Mouse (Mus musculus) lung, embryonic 16.5 days (tissue): ENCODE measurements around the gene Srrm1. TPM values are rescaled to one million over a fixed set of nuclear protein-coding genes. Genes with fewer than 3 reads are reported as not detected.

Experiments
- ATAC-seq: fragments of 200-750 bp; cut with Nextera tagmentation; 2 replicates; pipeline ENCODE4 v1.8.0; 2017; ENCODE audit warnings: low read depth, mild to moderate bottlenecking, moderate library complexity
- H3K27ac ChIP-seq: fragments of 300-500 bp; sonication (generic); 2 replicates; pipeline ENCODE4 v1.5.1; 2014; ENCODE audit warnings: mild to moderate bottlenecking, control low read depth, low read length
- H3K27me3 ChIP-seq: fragments of 300-500 bp; sonication (generic); 2 replicates; pipeline ENCODE4 v1.6.1; 2014; ENCODE audit warnings: low read depth, low read length, mixed read lengths; ENCODE audit not compliant: control insufficient read depth, insufficient read depth
- H3K36me3 ChIP-seq: fragments of 300-500 bp; sonication (generic); 2 replicates; pipeline ENCODE4 v1.6.1; 2014; ENCODE audit warnings: low read length; ENCODE audit not compliant: control insufficient read depth, insufficient read depth
- H3K4me1 ChIP-seq: fragments of 300-500 bp; sonication (generic); replicated peaks from 2 replicates; pipeline ENCODE4 v1.6.1; 2014; ENCODE audit warnings: low read length, mixed read lengths; ENCODE audit not compliant: control insufficient read depth, insufficient read depth
- H3K4me2 ChIP-seq: fragments of 300-500 bp; sonication (generic); 2 replicates; pipeline ENCODE4 v1.6.1; 2014; ENCODE audit warnings: low read depth, low read length, control low read depth
- H3K4me3 ChIP-seq: fragments of 300-500 bp; sonication (generic); 2 replicates; pipeline ENCODE4 v1.5.1; 2014; ENCODE audit warnings: mild to moderate bottlenecking, low read length, control low read depth
- H3K9ac ChIP-seq: fragments of 300-500 bp; sonication (generic); 2 replicates; pipeline ENCODE4 v1.6.1; 2014; ENCODE audit warnings: low read length, control low read depth
- H3K9me3 ChIP-seq: fragments of 300-500 bp; sonication (generic); 2 replicates; pipeline ENCODE4 v1.6.1; 2016; ENCODE audit warnings: low read length; ENCODE audit not compliant: control insufficient read depth
- WGBS: fragments of 180-500 bp; shearing (Covaris S2); extraction: QIAGEN DNeasy Blood & Tissue Kit; methylation state at CpG from one replicate; pipeline ENCODE4 v1.1.7; 2014; 5-methylcytosine and 5-hydroxymethylcytosine counted together
- polyA plus RNA-seq: library from polyadenylated mRNA; unstranded; fragments of >200 nt; fragmentation: Nextera tagmentation; extraction: Ambion mirVana; gene quantifications from 2 replicates; pipeline ENCODE4 v1.2.1, GENCODE M21; 2015

The Srrm1 gene
- polyA plus RNA-seq, 1 experiment from 2014 or later = 220 TPM

- Histone ChIP-seq H3K27ac (no peak overlapping the region), H3K36me3 (no peaks in the 10 kb centered on the region), H3K4me2 (no peak overlapping the region), H3K4me3 (no peak overlapping the region), H3K9ac (no peak overlapping the region), H3K4me1 (peaks cover 12% of the 10 kb centered on the region), H3K27me3 (no peaks in the 10 kb centered on the region), H3K9me3 (no peaks in the 10 kb centered on the region)
- 48% methylated on average over 3 of the region's 3 CpGs for WGBS
- no peak for ATAC-seq
Observed at GRCm38 (mm10) chr4:135301166-135301565, 52.0 kb downstream of the Srrm1 start.

GRCm38 (mm10) chr4:135300248-135301041 lies 52.7 kb downstream of the Srrm1 start:
- no peak for ATAC-seq
- Histone ChIP-seq H3K27me3 (no peaks in the 10 kb centered on the region), H3K27ac (no peak overlapping the region), H3K4me1 (peaks cover 12% of the 10 kb centered on the region), H3K4me3 (no peak overlapping the region), H3K9ac (no peak overlapping the region), H3K9me3 (no peaks in the 10 kb centered on the region), H3K4me2 (no peak overlapping the region), H3K36me3 (no peaks in the 10 kb centered on the region)
- 87% methylated on average over 26 of the region's 26 CpGs for WGBS

- H3K9ac ChIP-seq = peak overlapping the region; percentile 25
- no peak overlapping the region for H3K4me2 ChIP-seq
- WGBS = 61% methylated on average over 10 of the region's 10 CpGs
- peak overlapping the region; percentile 79 for H3K27ac ChIP-seq
- H3K4me1 ChIP-seq = peaks cover 12% of the 10 kb centered on the region
- peak; percentile 29; the same call in 1 of the 2 replicates for ATAC-seq
- no peaks in the 10 kb centered on the region for H3K27me3 ChIP-seq
- no peaks in the 10 kb centered on the region; the same call in 1 of the 2 replicates for H3K9me3 ChIP-seq
- H3K36me3 ChIP-seq = no peaks in the 10 kb centered on the region
- H3K4me3 ChIP-seq = no peak overlapping the region
Observed at GRCm38 (mm10) chr4:135298680-135299079, 54.4 kb downstream of the Srrm1 start.

- no peaks in the 10 kb centered on the region for H3K36me3 ChIP-seq
- H3K4me3 ChIP-seq = no peak overlapping the region
- H3K27ac ChIP-seq = peak overlapping the region; percentile 79
- H3K9me3 ChIP-seq = no peaks in the 10 kb centered on the region; the same call in 1 of the 2 replicates
- WGBS = 50% methylated on average over 15 of the region's 15 CpGs
- H3K4me2 ChIP-seq = no peak overlapping the region
- H3K9ac ChIP-seq = peak overlapping the region; percentile 25
- H3K4me1 ChIP-seq = peaks cover 12% of the 10 kb centered on the region
- H3K27me3 ChIP-seq = no peaks in the 10 kb centered on the region
- ATAC-seq = peak; percentile 80
Observed at GRCm38 (mm10) chr4:135297931-135298546, 55.1 kb downstream of the Srrm1 start.

GRCm38 (mm10) chr4:135297146-135297545 lies 56.0 kb downstream of the Srrm1 start:
- no peaks in the 10 kb centered on the region for H3K36me3 ChIP-seq
- H3K9ac ChIP-seq = no peak overlapping the region
- no peak overlapping the region for H3K27ac ChIP-seq
- H3K4me3 ChIP-seq = no peak overlapping the region
- H3K4me2 ChIP-seq = no peak overlapping the region
- no peaks in the 10 kb centered on the region; the same call in 1 of the 2 replicates for H3K9me3 ChIP-seq
- peaks cover 17% of the 10 kb centered on the region for H3K4me1 ChIP-seq
- 75% methylated on average over 7 of the region's 7 CpGs for WGBS
- H3K27me3 ChIP-seq = no peaks in the 10 kb centered on the region
- ATAC-seq = peak; percentile 18; the same call in 1 of the 2 replicates

GRCm38 (mm10) chr4:135296565-135296964 lies 56.6 kb downstream of the Srrm1 start:
- no peak overlapping the region for H3K4me2 ChIP-seq
- H3K9me3 ChIP-seq = no peaks in the 10 kb centered on the region; the same call in 1 of the 2 replicates
- no peak overlapping the region for H3K27ac ChIP-seq
- peaks cover 22% of the 10 kb centered on the region for H3K4me1 ChIP-seq
- no peak overlapping the region for H3K9ac ChIP-seq
- H3K36me3 ChIP-seq = no peaks in the 10 kb centered on the region
- no peak for ATAC-seq
- no peaks in the 10 kb centered on the region for H3K27me3 ChIP-seq
- no peak overlapping the region for H3K4me3 ChIP-seq

GRCm38 (mm10) chr4:135293813-135294212 lies 59.3 kb downstream of the Srrm1 start:
- ATAC-seq = no peak
- no peak overlapping the region for H3K4me3 ChIP-seq
- no peak overlapping the region for H3K4me2 ChIP-seq
- WGBS = 67% methylated on average over 3 of the region's 3 CpGs
- no peak overlapping the region for H3K27ac ChIP-seq
- H3K27me3 ChIP-seq = no peaks in the 10 kb centered on the region
- peaks cover 23% of the 10 kb centered on the region for H3K4me1 ChIP-seq
- H3K36me3 ChIP-seq = no peaks in the 10 kb centered on the region
- H3K9ac ChIP-seq = no peak overlapping the region
- H3K9me3 ChIP-seq = no peaks in the 10 kb centered on the region; the same call in 1 of the 2 replicates

- Histone ChIP-seq H3K27ac (peak overlapping the region; percentile 72), H3K27me3 (no peaks in the 10 kb centered on the region), H3K9me3 (no peaks in the 10 kb centered on the region; the same call in 1 of the 2 replicates), H3K9ac (0 out of 2 replicates have a peak overlapping the region, but pooled peaks have one; percentile 18), H3K4me2 (peak overlapping the region; percentile 41), H3K36me3 (no peaks in the 10 kb centered on the region), H3K4me1 (peaks cover 17% of the 10 kb centered on the region), H3K4me3 (no peak overlapping the region)
- ATAC-seq = peak; percentile 71
- 9% methylated on average over 12 of the region's 12 CpGs for WGBS
Observed at GRCm38 (mm10) chr4:135292477-135293089, 60.5 kb downstream of the Srrm1 start.

GRCm38 (mm10) chr4:135291841-135292240 lies 61.3 kb downstream of the Srrm1 start:
- H3K36me3 ChIP-seq = no peaks in the 10 kb centered on the region
- peak overlapping the region; percentile 41; the same call in 1 of the 2 replicates for H3K4me2 ChIP-seq
- H3K4me3 ChIP-seq = no peak overlapping the region
- H3K9ac ChIP-seq = no peak overlapping the region
- H3K4me1 ChIP-seq = peaks cover 24% of the 10 kb centered on the region
- no peaks in the 10 kb centered on the region for H3K27me3 ChIP-seq
- ATAC-seq = no peak
- 27% methylated on average over 6 of the region's 6 CpGs for WGBS
- H3K27ac ChIP-seq = peak overlapping the region; percentile 72
- no peaks in the 10 kb centered on the region; the same call in 1 of the 2 replicates for H3K9me3 ChIP-seq
